Mouse (Mus musculus) cerebellum, postnatal 36 days (tissue): ENCODE data around the gene Fam20a.

Source experiments
- DNase-seq, 2 experiments: peaks; one replicate each; pipeline ENCODE4 v3.0.0; 2021 to 2022; ENCODE audit warnings: mixed read lengths in 2 of 2

Fam20a gene

DNA sequence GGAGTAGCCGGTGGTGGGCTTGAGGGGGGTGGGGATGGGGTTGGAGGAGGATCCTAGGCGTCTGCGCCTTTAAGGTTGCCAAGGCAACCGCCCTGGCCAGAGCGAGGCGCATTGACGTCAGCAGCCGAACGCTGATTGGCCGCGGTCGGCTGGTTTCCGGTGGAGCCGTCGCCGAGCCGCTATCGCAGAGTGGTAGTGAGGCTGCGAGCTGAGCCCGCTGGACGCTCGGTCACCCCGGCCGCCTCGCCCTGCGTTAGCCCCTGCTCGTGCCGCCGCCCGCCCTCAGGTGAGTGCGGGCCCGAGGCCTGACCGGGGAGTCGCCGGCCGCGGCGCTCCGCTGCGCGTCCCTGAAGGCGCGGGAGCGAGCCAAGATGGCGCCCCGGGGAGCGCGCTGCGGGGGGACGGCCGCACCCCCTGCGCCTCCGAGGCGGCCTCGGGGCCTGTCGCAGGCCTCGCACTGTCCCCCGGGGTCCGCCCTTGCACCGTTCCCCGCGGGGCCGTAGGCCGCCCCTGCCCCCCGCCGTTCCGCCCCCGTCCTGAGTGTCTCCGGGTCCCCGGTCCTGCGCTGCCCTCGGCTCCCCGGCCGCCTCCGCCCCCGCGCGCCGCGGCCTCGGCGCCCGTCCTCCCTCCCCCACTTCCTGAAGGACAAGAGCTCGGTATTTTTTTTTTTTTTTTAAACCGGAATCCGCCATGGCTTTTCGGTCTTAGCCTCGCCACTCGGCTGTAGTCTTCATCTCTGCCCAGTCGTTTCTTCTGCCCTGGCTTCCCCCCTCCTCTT lies 71.1 kb downstream of the Fam20a start:
- peak; percentile 93 for DNase-seq

DNA sequence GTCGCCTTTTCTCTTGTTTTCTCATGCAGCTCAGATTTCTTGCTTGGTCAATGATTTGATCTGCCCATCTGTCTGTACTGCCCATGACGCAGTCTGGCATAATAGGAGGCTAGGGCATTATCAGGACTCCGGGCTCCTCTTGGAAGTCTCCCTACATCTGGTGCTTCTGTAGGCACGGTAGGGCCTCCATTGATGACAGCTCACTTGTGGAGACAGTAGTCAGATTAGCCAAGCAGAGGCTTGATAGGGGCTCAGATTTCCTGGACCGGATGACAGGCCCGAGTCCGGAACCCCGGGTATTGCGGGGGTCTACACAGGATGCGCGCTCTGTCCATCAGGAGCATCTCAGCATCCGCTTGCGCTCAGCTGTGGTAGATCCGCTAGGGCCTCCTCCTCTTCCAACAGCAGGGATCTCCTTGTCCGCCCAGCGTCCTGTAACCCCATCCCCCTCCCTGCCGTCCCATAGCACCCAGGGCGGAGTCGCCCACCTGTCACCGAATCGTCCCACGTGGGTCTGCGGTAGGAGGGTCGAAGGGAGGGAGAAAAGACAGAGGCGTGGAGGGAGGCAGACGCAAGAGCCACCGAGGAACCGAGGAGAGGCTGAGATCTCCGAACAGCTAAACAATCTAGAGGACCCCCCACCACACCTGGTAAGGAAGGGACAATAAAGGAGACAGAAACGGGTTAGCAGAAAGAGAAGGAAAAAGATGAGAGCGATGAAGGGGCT lies 71.9 kb downstream of the Fam20a start:
- peak; percentile 86 to 92 for DNase-seq

DNA sequence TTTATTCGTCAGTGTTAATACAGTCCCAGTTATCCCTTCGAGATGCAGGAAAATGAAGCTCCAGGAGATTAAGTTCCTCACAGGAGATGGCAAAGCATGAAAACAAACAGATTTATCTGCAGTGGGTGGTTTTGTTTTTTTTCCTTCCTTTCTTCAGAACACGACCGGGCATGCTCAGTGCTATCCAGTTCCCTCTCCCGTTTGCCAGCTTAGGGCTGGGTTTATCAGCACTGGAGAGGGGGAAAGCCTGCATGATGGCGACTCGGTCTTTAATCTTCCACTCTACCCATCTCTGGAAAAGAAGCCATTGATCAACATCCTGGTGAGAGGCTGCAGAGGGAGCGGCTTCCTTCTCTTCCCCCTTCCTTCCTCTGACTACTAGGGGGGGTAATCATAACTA lies 72.9 kb downstream of the Fam20a start, which contains the start of gene Prkar1a:
Prkar1a (plus strand) TSS at position 200 of the 400 bp plus-strand sequence.
- DNase-seq: peak; percentile 53 to 55

DNA sequence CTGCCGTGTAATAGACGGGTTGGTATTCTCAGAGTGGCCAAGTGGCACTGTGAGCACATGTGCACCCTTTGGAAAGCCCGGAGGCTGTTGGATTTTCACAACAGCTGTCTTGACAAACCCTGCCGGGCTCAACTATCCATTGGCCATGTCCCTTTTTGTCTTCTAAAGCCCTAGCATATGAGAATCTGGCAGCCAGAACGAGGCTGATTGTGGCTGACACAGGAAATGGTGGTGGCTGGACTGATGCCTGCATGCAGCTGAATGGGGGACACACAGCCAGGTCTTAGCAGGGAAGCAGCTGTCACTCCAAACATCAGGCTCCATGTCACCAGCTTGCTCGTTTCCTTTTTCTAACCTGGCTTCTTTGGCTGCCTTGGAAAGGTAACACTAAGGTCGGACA lies 73.6 kb downstream of the Fam20a start:
- DNase-seq: peak; percentile 32 to 38

DNA sequence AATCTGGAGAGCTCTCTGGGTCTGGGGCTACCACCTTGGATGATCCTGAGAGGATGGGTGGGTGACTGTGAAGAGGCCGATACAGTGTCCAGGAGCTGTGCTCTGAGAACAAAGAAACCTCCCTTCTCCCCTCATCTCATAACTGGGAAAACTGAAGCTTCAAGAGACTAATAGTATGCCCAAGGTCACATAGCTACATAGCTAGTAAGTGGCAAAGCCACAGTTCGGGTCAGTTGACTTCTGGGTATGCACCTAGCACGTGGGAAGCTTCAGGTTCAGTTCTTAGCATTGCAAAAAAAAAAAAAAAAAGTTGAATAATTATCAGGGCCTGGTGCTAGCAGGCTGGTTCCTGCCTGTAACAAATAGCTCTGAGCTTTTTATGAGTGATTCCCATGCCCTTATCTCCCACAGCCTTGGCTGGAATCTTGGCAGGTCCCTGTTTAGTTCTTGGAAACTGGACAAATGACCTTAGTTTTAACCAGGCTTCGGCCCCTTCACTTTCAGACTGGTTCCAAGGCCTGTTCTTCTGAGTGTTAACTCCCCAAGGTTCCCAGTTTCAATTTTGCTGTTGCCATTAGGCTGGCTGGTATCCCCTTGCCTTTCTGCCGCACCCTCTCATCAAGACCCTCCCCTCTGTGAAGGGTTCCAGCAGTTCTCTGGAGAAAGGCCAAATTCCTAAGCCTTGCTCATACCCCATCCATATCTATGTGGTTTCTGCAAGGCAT lies 80.4 kb downstream of the Fam20a start:
- no peak for DNase-seq

DNA sequence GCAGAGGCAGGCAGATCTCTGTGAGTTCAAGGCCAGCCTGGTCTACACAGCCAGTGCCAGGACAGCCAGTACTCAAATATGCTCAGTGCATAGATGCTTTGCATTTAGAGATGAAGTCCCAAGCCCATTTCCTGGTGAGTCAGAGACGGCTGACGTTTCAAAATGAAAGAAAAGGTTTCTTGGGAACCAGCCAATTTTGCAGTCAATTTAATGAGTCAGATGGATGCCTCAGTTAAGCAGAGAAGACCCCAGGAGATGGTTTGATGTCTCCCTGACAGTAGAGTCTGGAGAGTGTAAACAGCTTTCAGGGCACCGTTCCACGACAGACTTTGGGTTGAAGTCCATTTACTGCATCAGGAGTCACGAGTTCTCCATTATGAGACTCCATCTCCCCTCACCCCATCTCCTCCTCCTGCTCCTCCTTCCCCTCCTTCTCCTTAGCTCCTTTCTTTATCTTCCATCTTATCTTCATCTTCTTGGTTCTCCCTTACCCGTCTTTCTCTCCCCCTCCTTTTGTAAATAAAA lies 86.1 kb downstream of the Fam20a start:
- DNase-seq: no peak

DNA sequence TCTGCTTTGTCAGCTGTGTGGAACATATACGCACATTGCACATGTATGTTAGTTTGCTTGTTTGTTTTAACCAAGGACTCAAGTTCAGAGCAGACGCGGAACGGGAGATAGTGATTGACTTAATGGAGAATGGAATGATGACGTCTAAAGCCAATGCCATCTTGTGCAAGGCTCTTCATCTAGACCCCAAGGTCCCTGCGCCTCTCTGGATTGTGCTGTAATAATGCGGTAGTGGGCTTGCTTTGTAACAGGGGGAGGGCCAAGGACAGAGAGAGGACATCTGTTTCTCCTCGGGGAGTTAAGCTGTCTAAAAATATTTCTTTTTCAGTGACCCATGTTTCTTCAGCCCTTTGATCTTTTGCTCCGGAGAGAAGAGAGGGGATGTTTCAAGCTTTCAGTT lies 87.2 kb downstream of the Fam20a start:
- DNase-seq: no peak

DNA sequence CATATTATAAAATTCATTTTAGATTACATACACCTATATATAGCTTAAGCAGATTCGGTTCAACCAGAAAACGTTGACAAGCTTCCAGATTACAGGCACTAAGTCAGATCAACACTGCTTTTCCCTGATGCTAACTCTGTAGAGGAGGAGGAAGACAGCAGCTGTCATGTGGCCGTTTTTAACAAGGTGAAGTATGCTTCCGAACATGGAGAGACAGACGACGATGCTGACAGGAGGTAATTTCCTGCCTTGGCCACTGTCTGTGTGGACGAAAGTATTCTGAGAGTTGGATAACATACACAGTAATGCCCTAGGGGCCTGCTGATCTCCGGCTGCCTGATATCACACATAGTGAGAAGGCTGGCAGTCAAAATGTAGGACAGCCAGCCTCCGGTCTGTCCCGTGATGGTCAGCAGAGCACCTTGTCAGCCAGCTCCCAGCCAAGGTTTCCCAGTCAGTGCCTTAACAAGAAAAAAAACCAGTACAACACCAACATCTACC lies 93.0 kb downstream of the Fam20a start:
- peak; percentile 48 to 49 for DNase-seq

DNA sequence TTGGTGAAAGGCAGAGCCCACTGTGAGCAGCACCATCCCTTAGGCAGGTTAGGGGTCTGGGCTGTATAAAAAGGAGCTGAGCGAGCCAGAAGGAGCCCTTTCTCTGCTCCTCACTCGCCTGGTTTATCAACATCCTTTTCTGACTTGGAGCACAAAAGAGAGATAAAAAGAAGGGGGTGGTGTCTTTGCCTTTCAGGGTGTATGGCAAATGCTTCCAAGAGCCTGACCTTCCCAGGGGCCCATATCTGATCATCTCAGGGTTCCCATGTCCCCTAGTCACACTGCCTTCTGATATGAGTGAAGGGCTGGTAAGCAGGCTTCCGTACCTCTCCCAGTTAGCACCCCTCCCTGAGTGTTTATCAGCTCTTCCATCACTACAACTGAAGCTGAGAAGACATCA lies 94.0 kb downstream of the Fam20a start:
- DNase-seq: no peak

DNA sequence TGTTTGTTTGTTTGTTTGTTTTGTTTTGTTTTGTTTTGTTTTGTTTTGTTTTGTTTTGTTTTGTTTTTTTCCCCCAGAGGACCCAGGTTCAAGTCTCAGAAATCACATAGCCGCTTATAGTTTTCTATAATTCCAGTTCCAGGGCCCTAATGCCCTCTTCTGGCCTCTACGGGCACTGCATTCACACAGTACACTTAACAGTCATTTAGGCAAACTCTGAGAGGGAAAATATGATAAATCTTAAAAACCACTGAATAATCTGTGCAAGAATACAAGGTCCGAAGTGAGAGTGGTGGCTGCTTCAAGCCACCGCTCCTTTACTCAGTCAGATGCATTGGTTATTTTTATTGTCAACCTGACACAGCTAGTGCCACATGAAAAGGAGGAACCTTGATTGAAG lies 94.4 kb downstream of the Fam20a start:
- no peak for DNase-seq

DNA sequence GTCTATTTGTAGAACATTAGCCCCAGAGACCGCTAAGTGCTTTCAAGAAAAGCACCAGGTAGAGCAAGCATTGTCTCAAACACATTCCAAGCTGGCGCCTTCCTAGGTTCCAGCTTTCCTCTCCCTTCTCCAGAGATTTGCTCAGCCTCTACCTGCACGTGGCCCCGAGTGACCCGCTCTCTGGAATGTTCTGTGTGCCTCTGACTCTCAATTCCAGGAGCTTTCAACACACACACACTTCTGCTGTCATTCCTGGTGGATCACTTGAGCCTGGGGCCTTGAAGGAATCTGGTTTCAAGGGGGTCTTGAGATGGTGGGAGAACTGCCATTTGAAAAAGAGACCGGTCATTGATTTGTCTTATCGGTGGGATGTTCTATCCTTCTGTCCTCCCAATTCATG lies 98.8 kb downstream of the Fam20a start:
- no peak for DNase-seq

DNA sequence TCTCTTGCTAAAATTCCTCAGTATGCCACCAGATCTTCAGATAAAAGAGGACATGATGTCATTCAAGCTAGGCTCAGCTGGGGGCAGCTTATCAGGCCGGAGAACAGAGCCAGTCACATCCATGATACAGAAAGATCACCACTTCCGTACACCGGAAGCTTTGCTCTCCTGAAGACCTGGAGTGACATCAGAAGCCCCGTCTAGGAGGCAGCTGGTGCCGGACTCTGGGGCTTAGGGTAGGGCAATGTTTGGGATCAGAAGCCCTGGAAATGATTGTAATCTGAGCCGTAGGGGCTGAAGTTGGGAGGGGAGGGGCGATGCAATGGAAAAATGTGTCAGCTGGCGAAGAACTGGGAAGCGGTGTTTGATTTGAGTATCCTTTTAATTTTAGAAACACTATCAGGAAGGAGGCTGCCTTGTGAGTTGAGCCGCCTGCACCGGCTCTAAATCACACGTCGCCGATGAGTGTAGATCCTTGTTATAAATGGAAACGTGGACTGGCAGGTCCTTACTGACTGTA lies 99.5 kb downstream of the Fam20a start:
- DNase-seq: no peak

DNA sequence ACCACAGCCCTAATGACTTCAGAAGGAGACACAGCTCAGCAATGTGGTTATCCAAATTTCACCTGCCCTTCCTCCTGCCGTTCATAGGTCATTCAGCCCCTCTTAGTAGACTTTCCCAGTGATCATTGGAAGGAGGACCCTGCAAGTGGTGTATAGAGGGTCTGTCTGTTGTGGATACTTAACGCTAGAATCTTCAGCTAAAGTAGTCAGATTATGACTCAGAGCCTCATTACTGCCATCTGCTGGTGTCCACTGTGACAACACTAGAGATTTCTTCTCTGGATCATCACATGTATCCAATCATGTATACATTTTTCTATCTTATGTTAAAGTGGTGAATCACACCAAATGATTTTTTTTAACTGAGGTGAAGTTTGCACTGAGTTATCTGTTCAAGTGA lies 100.9 kb downstream of the Fam20a start:
- peak; percentile 48 to 74 for DNase-seq

DNA sequence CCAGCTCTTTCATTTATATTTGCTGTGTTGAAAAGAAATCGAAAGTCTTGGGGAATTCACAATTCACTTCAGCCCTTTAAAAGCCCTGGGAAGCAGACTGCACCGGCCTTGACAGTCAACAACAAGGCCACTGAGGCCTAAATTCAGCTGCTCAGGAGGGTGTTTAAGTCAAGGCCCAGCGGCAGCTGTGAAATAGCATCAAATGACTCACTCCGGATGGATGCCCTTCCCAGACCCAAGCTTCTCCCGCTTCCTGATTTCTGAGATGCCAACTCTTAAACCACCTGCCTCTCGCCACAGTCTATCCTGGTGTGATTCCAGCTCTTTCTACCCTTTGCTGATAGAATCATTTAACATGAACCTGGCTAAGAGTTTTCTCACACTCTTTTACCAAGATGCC lies 101.7 kb downstream of the Fam20a start:
- no peak for DNase-seq
